Mouse (Mus musculus): ENCODE measurements around the gene Hs6st1. TPM values are rescaled to one million over a fixed set of nuclear protein-coding genes. Genes with fewer than 3 reads are reported as not detected.
A peak's percentile ranks its signal among the peaks of the same experiment; 100 is the strongest.

The Hs6st1 gene
- polyA plus RNA-seq, 1 experiment from 2014 or later: 9.4 TPM

- Histone ChIP-seq H3K4me3 (ENCODE audit: low read depth, low read length) (no peak overlapping the region), H3K36me3 (ENCODE audit: control insufficient read depth, insufficient read depth, low read length) (no peaks in the 10 kb centered on the region), H3K4me2 (ENCODE audit: low read length) (no peak overlapping the region), H3K4me1 (ENCODE audit: control insufficient read depth, insufficient read depth, low read length) (peaks cover 21% of the 10 kb centered on the region), H3K27ac (ENCODE audit: low read length) (no peak overlapping the region), H3K27me3 (ENCODE audit: control insufficient read depth, insufficient read depth, low read depth, low read length) (no peaks in the 10 kb centered on the region), H3K9me3 (replicated peaks; ENCODE audit: control insufficient read depth, low read length, poor library complexity, severe bottlenecking) (no peaks in the 10 kb centered on the region), H3K9ac (ENCODE audit: low read depth, low read length) (no peak overlapping the region)
- 69% methylated on average over 9 of the region's 9 CpGs for WGBS
- no peak for ATAC-seq
These were observed 5.2 kb upstream of the Hs6st1 start for GRCm38 (mm10) chr1:36062826-36063640.

DNA sequence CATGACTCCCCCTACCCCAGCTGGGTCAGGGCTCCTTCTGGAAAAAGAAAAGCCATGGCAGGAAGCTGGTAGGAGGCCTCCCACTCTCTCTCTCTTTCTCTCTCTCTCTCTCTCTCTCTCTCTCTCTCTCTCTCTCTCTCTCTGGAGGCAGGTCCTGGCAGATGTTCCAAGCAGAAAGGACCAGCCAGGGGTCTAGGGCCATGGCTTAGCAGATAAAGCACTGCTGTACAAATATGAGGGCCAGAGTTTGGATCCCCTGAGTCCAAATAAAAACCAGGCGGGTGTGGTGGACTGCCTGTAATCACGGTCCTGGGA, 4.6 kb upstream of the Hs6st1 start:
- Histone ChIP-seq H3K27me3 (ENCODE audit: control insufficient read depth, insufficient read depth, low read depth, low read length) (no peaks in the 10 kb centered on the region), H3K4me3 (ENCODE audit: low read depth, low read length) (no peak overlapping the region), H3K36me3 (ENCODE audit: control insufficient read depth, insufficient read depth, low read length) (no peaks in the 10 kb centered on the region), H3K9me3 (replicated peaks; ENCODE audit: control insufficient read depth, low read length, poor library complexity, severe bottlenecking) (no peaks in the 10 kb centered on the region), H3K4me1 (ENCODE audit: control insufficient read depth, insufficient read depth, low read length) (peaks cover 21% of the 10 kb centered on the region), H3K4me2 (ENCODE audit: low read length) (no peak overlapping the region), H3K9ac (ENCODE audit: low read depth, low read length) (no peak overlapping the region), H3K27ac (ENCODE audit: low read length) (no peak overlapping the region)
- ATAC-seq: no peak
- 74% methylated on average over 2 of the region's 2 CpGs for WGBS

GRCm38 (mm10) chr1:36064223-36064622, 4.0 kb upstream of the Hs6st1 start:
- Histone ChIP-seq H3K27ac (ENCODE audit: low read length) (peak overlapping the region; percentile 59), H3K4me1 (ENCODE audit: control insufficient read depth, insufficient read depth, low read length) (peaks cover 21% of the 10 kb centered on the region), H3K9ac (ENCODE audit: low read depth, low read length) (no peak overlapping the region), H3K9me3 (replicated peaks; ENCODE audit: control insufficient read depth, low read length, poor library complexity, severe bottlenecking) (no peaks in the 10 kb centered on the region), H3K27me3 (ENCODE audit: control insufficient read depth, insufficient read depth, low read depth, low read length) (no peaks in the 10 kb centered on the region), H3K36me3 (ENCODE audit: control insufficient read depth, insufficient read depth, low read length) (no peaks in the 10 kb centered on the region), H3K4me3 (ENCODE audit: low read depth, low read length) (no peak overlapping the region; the same call in 1 of the 2 replicates), H3K4me2 (ENCODE audit: low read length) (peak overlapping the region; percentile 60)
- WGBS: 24% methylated on average over 4 of the region's 4 CpGs
- ATAC-seq: no peak

GRCm38 (mm10) chr1:36064861-36065760, 3.1 kb upstream of the Hs6st1 start:
- Histone ChIP-seq H3K27me3 (ENCODE audit: control insufficient read depth, insufficient read depth, low read depth, low read length) (no peaks in the 10 kb centered on the region), H3K9me3 (replicated peaks; ENCODE audit: control insufficient read depth, low read length, poor library complexity, severe bottlenecking) (no peaks in the 10 kb centered on the region), H3K36me3 (ENCODE audit: control insufficient read depth, insufficient read depth, low read length) (no peaks in the 10 kb centered on the region), H3K9ac (ENCODE audit: low read depth, low read length) (peak overlapping the region; percentile 47), H3K4me1 (ENCODE audit: control insufficient read depth, insufficient read depth, low read length) (peaks cover 26% of the 10 kb centered on the region), H3K27ac (ENCODE audit: low read length) (peak overlapping the region; percentile 59), H3K4me3 (ENCODE audit: low read depth, low read length) (peak overlapping the region; percentile 29), H3K4me2 (ENCODE audit: low read length) (peak overlapping the region; percentile 60)
- peak; percentile 69 for ATAC-seq
- under 1% methylated on average over 24 of the region's 24 CpGs for WGBS

GRCm38 (mm10) chr1:36065761-36066150, 2.4 kb upstream of the Hs6st1 start:
- peak overlapping the region; percentile 60 for H3K4me2 ChIP-seq (ENCODE audit: low read length)
- H3K4me1 ChIP-seq (ENCODE audit: control insufficient read depth, insufficient read depth, low read length): peaks cover 32% of the 10 kb centered on the region
- WGBS: 64% methylated on average over 9 of the region's 9 CpGs
- no peaks in the 10 kb centered on the region for H3K27me3 ChIP-seq (ENCODE audit: control insufficient read depth, insufficient read depth, low read depth, low read length)
- no peak overlapping the region; the same call in 1 of the 2 replicates for H3K4me3 ChIP-seq (ENCODE audit: low read depth, low read length)
- H3K36me3 ChIP-seq (ENCODE audit: control insufficient read depth, insufficient read depth, low read length): no peaks in the 10 kb centered on the region
- no peak for ATAC-seq
- no peak overlapping the region for H3K9ac ChIP-seq (ENCODE audit: low read depth, low read length)
- no peaks in the 10 kb centered on the region for H3K9me3 ChIP-seq (replicated peaks; ENCODE audit: control insufficient read depth, low read length, poor library complexity, severe bottlenecking)
- no peak overlapping the region for H3K27ac ChIP-seq (ENCODE audit: low read length)

GRCm38 (mm10) chr1:36066216-36066980, 1.8 kb upstream of the Hs6st1 start:
- Histone ChIP-seq H3K4me3 (ENCODE audit: low read depth, low read length) (no peak overlapping the region), H3K27me3 (ENCODE audit: control insufficient read depth, insufficient read depth, low read depth, low read length) (no peaks in the 10 kb centered on the region), H3K4me1 (ENCODE audit: control insufficient read depth, insufficient read depth, low read length) (peaks cover 39% of the 10 kb centered on the region), H3K9ac (ENCODE audit: low read depth, low read length) (no peak overlapping the region), H3K27ac (ENCODE audit: low read length) (no peak overlapping the region), H3K36me3 (ENCODE audit: control insufficient read depth, insufficient read depth, low read length) (no peaks in the 10 kb centered on the region), H3K4me2 (ENCODE audit: low read length) (no peak overlapping the region), H3K9me3 (replicated peaks; ENCODE audit: control insufficient read depth, low read length, poor library complexity, severe bottlenecking) (no peaks in the 10 kb centered on the region)
- 88% methylated on average over 6 of the region's 6 CpGs for WGBS
- no peak for ATAC-seq

GRCm38 (mm10) chr1:36067201-36067600, 999 bp upstream of the Hs6st1 start:
- no peak overlapping the region for H3K9ac ChIP-seq (ENCODE audit: low read depth, low read length)
- no peaks in the 10 kb centered on the region for H3K9me3 ChIP-seq (replicated peaks; ENCODE audit: control insufficient read depth, low read length, poor library complexity, severe bottlenecking)
- H3K4me2 ChIP-seq (ENCODE audit: low read length): no peak overlapping the region
- no peaks in the 10 kb centered on the region for H3K36me3 ChIP-seq (ENCODE audit: control insufficient read depth, insufficient read depth, low read length)
- ATAC-seq: no peak
- H3K4me1 ChIP-seq (ENCODE audit: control insufficient read depth, insufficient read depth, low read length): peaks cover 47% of the 10 kb centered on the region
- H3K4me3 ChIP-seq (ENCODE audit: low read depth, low read length): no peak overlapping the region
- H3K27ac ChIP-seq (ENCODE audit: low read length): no peak overlapping the region
- no peaks in the 10 kb centered on the region for H3K27me3 ChIP-seq (ENCODE audit: control insufficient read depth, insufficient read depth, low read depth, low read length)
- 74% methylated on average over 4 of the region's 4 CpGs for WGBS

DNA sequence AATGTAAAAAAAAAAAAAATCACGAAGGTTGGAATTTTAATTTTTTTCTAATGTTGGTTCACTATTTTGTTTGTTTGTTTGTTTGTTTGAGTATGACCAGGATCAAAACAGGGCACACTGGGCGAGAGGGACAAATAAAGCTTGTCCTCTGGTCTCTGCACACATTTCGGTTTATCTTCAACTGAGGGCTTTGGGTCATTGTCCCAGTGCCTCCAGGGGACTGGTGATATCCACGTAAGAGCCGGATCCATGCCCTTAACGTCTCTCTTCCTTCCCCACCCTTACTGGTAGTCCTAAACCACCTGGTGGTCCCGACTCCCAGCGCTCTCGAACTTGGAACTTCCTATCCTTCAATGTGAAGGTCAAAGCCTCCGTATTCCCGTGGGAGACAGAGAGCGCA, 589 bp upstream of the Hs6st1 start:
- WGBS: 16% methylated on average over 12 of the region's 12 CpGs
- peak overlapping the region; percentile 98 for H3K4me2 ChIP-seq (ENCODE audit: low read length)
- H3K9me3 ChIP-seq (replicated peaks; ENCODE audit: control insufficient read depth, low read length, poor library complexity, severe bottlenecking): no peaks in the 10 kb centered on the region
- ATAC-seq: no peak; the same call in 1 of the 2 replicates
- peaks cover 51% of the 10 kb centered on the region for H3K4me1 ChIP-seq (ENCODE audit: control insufficient read depth, insufficient read depth, low read length)
- H3K4me3 ChIP-seq (ENCODE audit: low read depth, low read length): peak overlapping the region; percentile 90
- peak overlapping the region; percentile 40 for H3K27ac ChIP-seq (ENCODE audit: low read length)
- H3K27me3 ChIP-seq (ENCODE audit: control insufficient read depth, insufficient read depth, low read depth, low read length): no peaks in the 10 kb centered on the region
- H3K36me3 ChIP-seq (ENCODE audit: control insufficient read depth, insufficient read depth, low read length): no peaks in the 10 kb centered on the region
- H3K9ac ChIP-seq (ENCODE audit: low read depth, low read length): peak overlapping the region; percentile 93
